Mouse (Mus musculus): ENCODE data around the gene Fbxo6.

DNA sequence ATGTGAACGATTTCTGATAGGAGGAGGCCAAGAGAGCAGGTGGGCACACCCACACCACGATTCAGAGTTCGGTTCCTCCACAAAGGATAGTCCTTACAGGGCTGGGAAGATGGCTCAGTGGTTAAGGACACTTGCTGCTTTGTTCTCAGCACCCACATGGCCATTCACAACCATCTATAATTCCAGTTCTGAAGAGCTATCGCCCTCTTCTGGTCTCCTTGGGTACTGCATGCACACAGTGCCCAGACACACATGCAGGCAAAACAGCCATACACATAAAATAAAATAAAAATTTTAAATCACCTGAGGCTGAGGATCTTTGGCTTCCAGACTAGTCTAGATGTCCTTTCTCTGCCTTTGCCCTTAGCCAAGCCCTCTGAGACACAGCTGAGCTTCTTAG, 34.5 kb downstream of the Fbxo6 start:
- TF ChIP-seq POLR2A (IDR thresholded peaks at IDR 0.05; ENCODE audit: insufficient read length, low read depth) (no peak), POLR2AphosphoS2 (IDR thresholded peaks at IDR 0.05; ENCODE audit: insufficient read length, low read depth) (no peak), TCF12 (IDR thresholded peaks at IDR 0.05; ENCODE audit: insufficient read depth, poor library complexity, severe bottlenecking) (no peak), MAX (IDR thresholded peaks at IDR 0.05; ENCODE audit: low read depth) (no peak), USF1 (IDR thresholded peaks at IDR 0.05; ENCODE audit: low read depth) (no peak), E2F4 (IDR thresholded peaks at IDR 0.05; ENCODE audit: insufficient read depth) (no peak), MYOD1 (IDR thresholded peaks at IDR 0.05; ENCODE audit: control insufficient read depth in 1 of 3, insufficient read length in 2 of 3, low read depth in 2 of 3) (no peak), CEBPB (IDR thresholded peaks at IDR 0.05; ENCODE audit: insufficient read depth, poor library complexity, severe bottlenecking) (no peak), MYOG (IDR thresholded peaks at IDR 0.05; ENCODE audit: control insufficient read depth in 1 of 3, insufficient read depth in 1 of 3, insufficient read length in 2 of 3, low read depth in 2 of 3) (no peak)

Measured in myocyte (in vitro differentiated cells).